Mouse (Mus musculus) MN1 (cell line): ENCODE measurements around the gene Sart3.
"Not testable (repeated sequence)": the region's sequence is repeated elsewhere in the genome, so short reads cannot be mapped to it uniquely, and the experiment has no call there.

Source experiments
- DNase-seq: peaks from one replicate; pipeline ENCODE4 v3.0.0-alpha.2; 2016; ENCODE audit warnings: low spot score

The Sart3 gene

GRCm38 (mm10) chr5:113790453-113791196 lies 18.3 kb upstream of the Sart3 start:
- no peak for DNase-seq

- DNase-seq: no peak
Observed at GRCm38 (mm10) chr5:113789075-113789788, 16.9 kb upstream of the Sart3 start.

GRCm38 (mm10) chr5:113788645-113789044 lies 16.3 kb upstream of the Sart3 start:
- DNase-seq: no peak

GRCm38 (mm10) chr5:113786985-113787384 lies 14.7 kb upstream of the Sart3 start:
- DNase-seq: no peak

DNA sequence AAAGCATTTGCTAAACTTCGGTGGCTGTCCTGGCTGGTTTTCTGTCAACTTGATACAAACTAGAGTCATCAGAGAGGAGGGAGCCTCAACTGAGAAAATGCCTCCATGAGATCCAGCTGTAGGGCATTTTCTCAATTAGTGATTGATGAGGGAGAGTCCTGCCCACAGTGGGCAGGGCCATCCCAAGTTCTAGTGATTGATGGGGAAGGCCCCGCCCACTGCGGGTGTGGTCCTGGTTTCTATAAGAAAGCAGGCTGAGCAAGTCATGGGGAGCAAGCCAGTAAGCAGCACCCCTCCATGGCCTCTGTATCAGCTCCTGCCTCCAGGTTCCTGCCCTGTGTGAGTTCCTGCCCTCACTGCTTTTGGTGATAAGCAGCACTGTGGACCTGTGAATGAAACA lies 11.8 kb upstream of the Sart3 start:
- not testable (repeated sequence) for DNase-seq

DNA sequence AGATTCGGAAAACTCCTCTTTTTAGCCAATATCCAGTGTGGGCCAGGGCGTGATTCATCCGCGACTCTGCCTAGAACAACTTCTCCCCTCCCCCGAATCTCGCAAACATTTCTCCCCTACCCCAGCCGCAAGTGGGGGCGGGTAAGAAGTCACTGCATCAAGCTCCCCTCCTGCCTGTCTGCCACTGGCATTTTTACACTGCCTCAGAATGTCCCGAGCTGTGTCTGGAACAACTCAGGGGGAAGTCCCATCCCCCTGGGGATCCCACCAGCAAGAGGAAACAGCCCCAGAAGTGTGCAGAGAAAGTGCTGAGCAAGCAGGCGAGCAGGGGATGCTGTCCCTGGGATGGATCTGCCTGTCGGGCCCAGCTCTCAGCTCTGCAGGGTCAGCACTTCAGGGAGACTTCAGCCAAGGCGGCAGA lies 11.3 kb upstream of the Sart3 start:
- peak; percentile 60 for DNase-seq

DNA sequence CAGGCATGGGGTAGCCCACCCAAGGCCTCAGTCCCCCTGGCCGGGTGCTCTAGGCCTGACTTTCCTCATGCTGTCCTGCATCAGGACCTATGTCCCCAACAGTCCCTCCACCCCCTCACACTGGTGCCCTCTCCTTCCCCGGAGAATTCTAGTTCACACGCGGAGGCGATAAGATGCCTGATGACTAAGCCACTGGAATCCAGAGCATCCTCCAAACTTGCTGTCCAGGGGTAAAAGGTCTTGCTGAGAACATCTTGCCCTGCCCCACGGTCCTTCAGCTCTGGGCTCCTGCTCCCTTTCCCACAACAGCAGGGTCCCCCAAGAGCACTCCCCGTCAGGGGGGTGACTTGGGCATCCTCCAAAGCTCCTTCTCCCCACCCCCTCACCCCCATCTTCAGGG lies 10.3 kb upstream of the Sart3 start:
- no peak for DNase-seq

DNA sequence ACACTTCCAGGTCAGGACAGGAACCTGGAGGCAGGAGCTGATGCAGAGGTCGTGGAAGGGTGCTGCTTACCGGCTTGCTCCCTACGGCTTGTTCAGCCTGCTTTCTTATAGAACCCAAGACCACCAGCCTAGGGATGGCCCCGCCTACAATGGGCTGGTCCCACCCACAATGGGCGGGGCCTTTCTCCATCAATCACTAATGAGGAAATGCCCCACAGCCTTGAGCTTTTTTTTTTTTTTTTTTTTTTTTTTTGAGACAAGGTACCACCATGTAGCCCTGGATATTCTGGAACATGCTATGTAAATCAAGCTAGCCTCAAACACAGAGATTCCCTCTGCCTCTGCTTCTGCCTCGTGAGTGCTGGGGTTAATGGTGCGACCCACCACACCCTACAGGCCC lies 9.6 kb upstream of the Sart3 start:
- DNase-seq: no peak

DNA sequence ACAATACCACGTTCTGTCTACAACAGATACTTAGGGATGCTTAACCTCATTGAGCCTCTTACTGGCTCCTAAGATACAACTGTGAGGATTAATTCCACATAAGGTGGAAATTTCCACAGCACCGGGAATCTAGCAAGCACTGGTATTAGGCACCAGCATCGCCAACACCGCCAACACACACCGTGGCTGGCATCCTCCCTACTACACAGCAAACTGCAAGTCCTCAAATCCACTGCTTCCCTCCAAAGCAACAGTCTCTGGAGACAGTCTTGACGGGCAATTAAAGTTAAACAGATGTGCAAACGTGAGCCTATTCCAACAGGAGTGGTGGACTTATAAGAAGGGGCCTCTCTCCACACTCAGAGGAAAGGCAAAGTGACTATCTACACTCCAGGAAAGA lies 8.9 kb upstream of the Sart3 start:
- peak; percentile 50 for DNase-seq

DNA sequence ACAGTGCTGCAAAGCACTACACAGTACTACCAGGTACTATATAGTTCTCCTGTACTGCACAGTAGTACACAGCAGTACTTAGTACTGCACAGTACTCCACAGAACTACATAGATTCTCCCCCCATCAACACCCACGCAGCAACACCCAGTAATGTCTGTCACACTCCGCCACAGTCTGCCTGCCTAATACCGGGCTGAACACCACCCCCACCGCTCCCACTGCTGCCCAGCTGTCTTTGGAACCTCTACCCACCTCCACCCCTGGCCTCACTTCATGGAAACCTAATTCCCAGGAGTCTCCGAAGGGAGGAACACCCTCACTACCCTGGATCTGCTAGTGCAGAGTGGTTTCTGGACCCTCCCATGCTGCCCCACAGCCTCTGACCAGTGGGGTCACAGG lies 8.5 kb upstream of the Sart3 start:
- DNase-seq: no peak

DNA sequence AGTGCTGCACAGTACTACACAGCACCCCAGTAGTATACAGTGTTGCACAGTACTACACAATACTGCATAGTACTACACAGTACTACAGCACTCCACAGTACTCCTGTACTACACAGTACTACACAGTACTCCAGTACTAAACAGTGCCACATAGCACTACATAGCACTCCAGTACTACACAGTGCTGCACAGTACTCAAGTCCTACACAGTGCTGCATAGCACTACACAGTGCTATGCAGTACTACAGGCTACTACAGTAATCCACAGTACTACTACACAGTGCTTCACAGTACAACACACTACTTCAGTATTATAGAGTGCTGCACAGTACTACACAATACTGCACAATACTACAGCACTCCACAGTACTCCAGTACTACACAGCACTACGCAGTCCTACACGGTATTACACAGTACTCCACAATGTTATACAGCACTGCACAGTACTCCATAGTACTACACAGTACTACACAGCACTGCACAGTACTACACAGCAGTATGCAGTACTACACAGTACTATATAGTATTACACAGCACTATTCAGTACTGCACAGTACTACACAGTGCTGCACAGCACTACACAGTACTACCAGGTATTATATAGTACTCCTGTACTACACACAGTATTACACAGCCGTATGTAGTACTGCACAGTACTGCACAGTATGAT lies 7.9 kb upstream of the Sart3 start:
- DNase-seq: no peak

DNA sequence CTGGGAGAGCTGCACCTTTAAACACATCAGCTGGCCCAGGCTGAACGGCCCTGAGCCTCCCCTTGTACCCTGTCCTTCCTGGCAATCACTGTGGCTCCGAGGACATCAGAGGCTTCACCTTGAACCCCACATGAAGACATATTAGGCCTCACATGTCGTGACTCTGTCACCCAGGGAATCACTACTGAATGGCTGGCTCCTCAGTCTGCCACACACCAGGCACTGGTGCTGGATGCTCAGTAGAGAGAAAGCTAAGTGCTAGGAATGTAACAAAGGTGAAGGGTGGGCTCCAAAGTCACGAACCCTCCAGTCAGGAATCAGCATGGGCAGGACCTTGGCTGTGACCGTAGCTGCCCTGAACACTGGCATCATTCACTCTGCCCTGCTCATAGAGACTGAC lies 7.3 kb upstream of the Sart3 start:
- DNase-seq: no peak

DNA sequence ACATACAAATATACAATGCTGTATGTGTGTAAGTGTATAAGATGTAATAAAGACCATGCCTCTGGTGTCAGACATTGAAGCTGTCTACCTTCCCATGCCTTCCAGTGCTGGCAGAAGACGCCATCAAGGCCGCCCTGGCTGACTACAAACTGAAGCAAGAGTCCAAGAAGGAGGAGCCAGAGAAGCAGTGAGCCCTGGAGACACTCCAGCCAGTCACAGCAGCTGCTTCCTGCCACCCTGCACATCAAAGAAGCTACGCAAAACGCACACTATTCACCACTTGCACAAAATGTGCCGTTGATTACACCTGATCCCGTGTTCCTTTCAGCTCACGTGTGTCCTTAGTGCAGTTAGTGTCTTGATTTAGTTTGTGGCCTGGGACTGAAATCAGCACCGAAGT lies 5.4 kb upstream of the Sart3 start:
- DNase-seq: not testable (repeated sequence)

- DNase-seq: no peak
Observed at GRCm38 (mm10) chr5:113776896-113777226, 4.6 kb upstream of the Sart3 start.

DNA sequence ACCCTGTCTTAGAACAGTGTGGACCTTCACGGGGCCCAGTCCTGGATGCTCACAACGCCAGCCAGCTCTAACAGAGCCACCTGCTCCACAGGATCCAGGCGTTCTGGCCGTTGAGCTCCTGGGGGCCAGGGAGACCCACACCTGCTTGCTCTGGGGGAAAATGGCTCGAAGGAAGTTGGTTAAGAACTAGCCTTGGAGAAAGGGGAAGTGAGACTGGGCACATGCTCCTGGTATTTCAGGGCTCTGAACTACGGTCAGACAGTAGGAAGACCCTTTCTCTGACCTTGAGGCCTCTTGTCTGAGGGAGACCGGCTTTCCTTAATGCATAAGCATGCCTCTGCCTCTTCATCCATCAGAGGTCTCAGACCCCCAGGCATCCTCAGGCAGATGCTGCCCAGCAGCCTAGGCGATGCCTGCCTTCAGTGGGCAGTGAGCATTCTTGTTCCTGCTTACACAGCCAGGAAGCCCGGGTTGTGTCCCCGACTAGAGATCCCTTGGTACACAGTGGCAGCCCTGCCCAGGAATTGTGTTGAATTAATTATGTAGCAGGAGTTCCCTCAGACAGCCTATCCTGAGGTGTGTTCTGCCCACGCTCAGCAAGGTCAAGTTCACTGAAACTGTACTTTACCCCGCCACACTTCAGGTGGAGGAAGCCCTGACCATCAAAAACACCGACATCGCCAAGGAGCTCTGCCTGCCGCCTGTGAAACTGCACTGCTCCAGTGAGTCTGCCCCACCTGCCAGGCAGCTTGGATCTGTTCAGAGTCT lies 4.0 kb upstream of the Sart3 start:
- no peak for DNase-seq

DNA sequence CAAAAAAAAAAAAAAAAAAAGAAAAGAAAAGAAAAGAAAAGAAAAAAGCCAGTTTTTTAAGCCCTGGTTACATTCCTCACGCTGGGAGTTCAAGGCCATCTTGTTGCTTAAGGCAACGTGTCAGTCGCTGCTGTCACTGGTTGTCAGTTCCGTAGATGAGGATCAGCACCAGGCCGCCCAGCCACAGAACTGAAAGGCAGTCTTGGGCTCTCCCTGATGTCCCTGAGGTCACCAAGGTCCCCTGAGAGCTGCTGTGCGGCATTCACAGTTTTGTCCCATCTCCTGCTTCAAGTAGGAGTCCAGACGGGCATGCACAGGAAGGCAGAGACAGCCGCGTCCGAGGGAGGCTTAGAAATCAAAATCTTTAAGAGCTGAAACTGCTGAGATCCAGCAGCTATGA lies 3.3 kb upstream of the Sart3 start:
- DNase-seq: no peak

- peak; percentile 93 for DNase-seq
Observed at GRCm38 (mm10) chr5:113773664-113774063, 1.4 kb upstream of the Sart3 start.

- DNase-seq: peak; percentile 56
Observed at GRCm38 (mm10) chr5:113772905-113773519, 702 bp upstream of the Sart3 start.

- DNase-seq: peak; percentile 93
Observed at GRCm38 (mm10) chr5:113771213-113772162, 822 bp downstream of the Sart3 start.

DNA sequence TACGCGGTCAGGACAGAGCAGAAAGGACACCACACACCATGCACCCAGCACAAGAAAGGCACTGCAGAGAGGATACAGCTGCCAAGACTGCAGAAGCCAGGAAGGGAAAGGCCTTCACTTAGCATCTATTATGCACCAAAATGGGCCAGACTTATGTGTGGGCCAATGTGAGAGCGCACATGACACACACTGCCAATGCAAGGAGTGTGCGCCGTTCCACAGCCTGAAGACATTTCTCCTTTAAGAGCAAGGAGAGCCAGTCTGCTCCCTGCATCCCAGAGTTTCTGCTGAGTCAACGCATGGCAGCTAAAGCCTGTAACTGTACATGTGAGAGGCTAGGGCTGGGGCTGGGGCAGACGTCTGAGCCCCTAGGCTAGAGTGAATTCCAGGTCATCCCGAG lies 3.5 kb downstream of the Sart3 start:
- DNase-seq: no peak
